In genomic region chr12:32292749-32293128, GRCm38 (mm10) we compare ENCODE assay signal across 8 mouse cellular contexts.
DNase-seq lines count a peak whose midpoint lies in the region; ATAC-seq and TF ChIP-seq lines count a peak whose summit lies in the region.

No protein-coding gene starts in this region.

- no peak overlapping the region for H3K27ac ChIP-seq in liver, adult 2 months (replicated peaks; ENCODE audit: insufficient read depth, low read depth, low read length)
- no peak overlapping the region for H3K27ac ChIP-seq in hindbrain, embryonic 16.5 days (ENCODE audit: low read depth, low read length)

- H3K27me3 ChIP-seq in liver, adult 2 months (ENCODE audit: control insufficient read depth, insufficient read depth, low read length) = no peaks in the 10 kb centered on the region
- H3K27me3 ChIP-seq in hindbrain, embryonic 16.5 days (replicated peaks; ENCODE audit: control insufficient read depth, insufficient read depth, low read length) = no peaks in the 10 kb centered on the region

- H3K4me2 ChIP-seq in hindbrain, embryonic 16.5 days (ENCODE audit: low read length) = no peak overlapping the region

- H3K36me3 ChIP-seq in liver, adult 2 months (ENCODE audit: control insufficient read depth, insufficient read depth, low read length) = no peaks in the 10 kb centered on the region
- no peaks in the 10 kb centered on the region for H3K36me3 ChIP-seq in hindbrain, embryonic 16.5 days (ENCODE audit: control insufficient read depth, insufficient read depth, low read length)

- WGBS in liver, adult 2 months = 66% methylated on average over 5 of the region's 5 CpGs
- 68% methylated on average over 5 of the region's 5 CpGs for WGBS in hindbrain, embryonic 16.5 days

- H3K4me1 ChIP-seq in liver, adult 2 months (ENCODE audit: control insufficient read depth, insufficient read depth, low read length) = no peaks in the 10 kb centered on the region
- no peaks in the 10 kb centered on the region for H3K4me1 ChIP-seq in hindbrain, embryonic 16.5 days (ENCODE audit: control insufficient read depth, insufficient read depth, low read depth, low read length)

- TF ChIP-seq CTCF in liver, adult 2 months (IDR thresholded peaks at IDR 0.05; ENCODE audit: low read depth, low read length) = no peak

- intact Hi-C loops in left cerebral cortex, postnatal 10 days (cut with DNase I) = loop anchor here (5.0 kb wide), 2 partner anchors 90 to 605 kb away; no protein-coding TSS in a partner anchor

- H3K79me2 ChIP-seq in liver, adult 2 months (ENCODE audit: control insufficient read depth, insufficient read depth, low read length) = no peaks in the 10 kb centered on the region

- peak; percentile 10 for DNase-seq in ovary, postnatal 36 days (ENCODE audit: low spot score)
- no peak for DNase-seq in ovary, postnatal 14 days (ENCODE audit: low spot score)
- peak; percentile 63 for DNase-seq in liver, adult 2 months (ENCODE audit: extremely low read depth, low read depth, low spot score)
- peak; percentile 45 for DNase-seq in naive thymus-derived CD4-positive, alpha-beta T cell, adult 2 months (ENCODE audit: low read depth)
- no peak for DNase-seq in left cerebral cortex, postnatal 10 days (ENCODE audit: extremely low spot score in 1 of 2, low spot score in 2 of 2)
- DNase-seq in gastrocnemius, adult 8-10 months (ENCODE audit: low spot score in 2 of 2) = no peak

- peak; percentile 77 for ATAC-seq in erythroblast, adult 5-6 weeks (replicated peaks; ENCODE audit: low FRiP score, poor library complexity, severe bottlenecking)
- no peak for ATAC-seq in hindbrain, embryonic 16.5 days

- no peak overlapping the region for H3K9ac ChIP-seq in liver, adult 2 months (ENCODE audit: low read depth, low read length)
- H3K9ac ChIP-seq in hindbrain, embryonic 16.5 days (ENCODE audit: low read depth, low read length) = no peak overlapping the region

- no peaks in the 10 kb centered on the region for H3K9me3 ChIP-seq in hindbrain, embryonic 16.5 days (ENCODE audit: control insufficient read depth, low read length)

- H3K4me3 ChIP-seq in liver, adult 2 months (ENCODE audit: insufficient read depth, low read depth, low read length) = no peak overlapping the region
- H3K4me3 ChIP-seq in hindbrain, embryonic 16.5 days (ENCODE audit: low read length) = no peak overlapping the region

- TF ChIP-seq POLR2A in liver, adult 2 months (IDR thresholded peaks at IDR 0.05; ENCODE audit: extremely low read depth, insufficient read depth, low read length) = no peak

Comparison
In these comparisons a context has a peak if more than half of its experiments do, and no peak if none do; other contexts are left out.
1. DNase-seq: peak in ovary, postnatal 36 days (single experiment), liver, adult 2 months (single experiment) and naive thymus-derived CD4-positive, alpha-beta T cell, adult 2 months (single experiment); none in ovary, postnatal 14 days (single experiment), left cerebral cortex, postnatal 10 days (0 of 2) and gastrocnemius, adult 8-10 months (0 of 2).